In the genomic region with DNA sequence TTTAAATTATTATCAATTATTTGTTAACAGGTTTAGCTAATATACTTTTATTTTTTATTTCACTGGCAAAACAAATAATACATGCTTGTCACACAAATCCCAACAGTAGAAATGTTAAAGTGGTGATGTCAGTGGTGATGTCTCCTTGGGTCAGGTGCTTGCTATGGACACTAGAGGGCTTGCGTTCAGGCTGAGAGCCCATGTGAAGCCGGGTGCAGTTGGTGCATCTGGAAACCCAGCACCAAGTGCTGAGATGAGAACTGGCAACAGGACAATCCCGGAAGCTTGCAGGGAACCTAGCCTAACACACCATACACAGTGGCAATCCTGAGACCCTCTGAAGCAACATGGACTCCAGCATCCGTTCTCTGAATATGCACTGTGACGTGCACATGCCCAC, we compare ENCODE assay signal across 8 mouse cellular contexts.
DNase-seq lines count a peak whose midpoint lies in the region; ATAC-seq lines count a peak whose summit lies in the region.

No protein-coding gene starts in this region.

- H3K27me3 ChIP-seq in hindbrain, embryonic 12.5 days = no peaks in the 10 kb centered on the region
- no peaks in the 10 kb centered on the region for H3K27me3 ChIP-seq in hindbrain, embryonic 13.5 days
- no peaks in the 10 kb centered on the region for H3K27me3 ChIP-seq in embryonic facial prominence, embryonic 11.5 days (ENCODE audit: control insufficient read depth, insufficient read depth, low read length)
- H3K27me3 ChIP-seq in midbrain, embryonic 15.5 days (replicated peaks) = no peaks in the 10 kb centered on the region

- H3K4me3 ChIP-seq in hindbrain, embryonic 12.5 days = no peak overlapping the region
- no peak overlapping the region for H3K4me3 ChIP-seq in hindbrain, embryonic 13.5 days
- no peak overlapping the region for H3K4me3 ChIP-seq in embryonic facial prominence, embryonic 11.5 days (ENCODE audit: low read depth, low read length)
- H3K4me3 ChIP-seq in midbrain, embryonic 15.5 days = no peak overlapping the region

- peak; percentile 23 for DNase-seq in MN1 (ENCODE audit: low spot score)
- DNase-seq in embryonic facial prominence, embryonic 11.5 days (ENCODE audit: low spot score) = peak; percentile 54
- no peak for DNase-seq in spleen, postnatal 36 days (ENCODE audit: low spot score in 2 of 2)
- DNase-seq in frontal cortex, postnatal 14 days (ENCODE audit: low spot score in 2 of 2) = no peak
- no peak for DNase-seq in urinary bladder, adult 2 months (ENCODE audit: low spot score)

- H3K27ac ChIP-seq in hindbrain, embryonic 12.5 days = no peak overlapping the region
- no peak overlapping the region for H3K27ac ChIP-seq in hindbrain, embryonic 13.5 days
- H3K27ac ChIP-seq in embryonic facial prominence, embryonic 11.5 days (replicated peaks; ENCODE audit: low read depth, low read length) = no peak overlapping the region
- 0 out of 2 replicates have a peak overlapping the region, but pooled peaks have one; percentile 25 for H3K27ac ChIP-seq in midbrain, embryonic 15.5 days

- no peaks in the 10 kb centered on the region for H3K9me3 ChIP-seq in hindbrain, embryonic 12.5 days (replicated peaks)
- no peaks in the 10 kb centered on the region for H3K9me3 ChIP-seq in hindbrain, embryonic 13.5 days
- H3K9me3 ChIP-seq in embryonic facial prominence, embryonic 11.5 days (replicated peaks; ENCODE audit: control insufficient read depth, low read length) = no peaks in the 10 kb centered on the region
- no peaks in the 10 kb centered on the region for H3K9me3 ChIP-seq in midbrain, embryonic 15.5 days

- no peaks in the 10 kb centered on the region for H3K36me3 ChIP-seq in hindbrain, embryonic 12.5 days
- H3K36me3 ChIP-seq in hindbrain, embryonic 13.5 days = no peaks in the 10 kb centered on the region
- no peaks in the 10 kb centered on the region for H3K36me3 ChIP-seq in embryonic facial prominence, embryonic 11.5 days (replicated peaks; ENCODE audit: control insufficient read depth, insufficient read depth, low read depth, low read length)
- H3K36me3 ChIP-seq in midbrain, embryonic 15.5 days (replicated peaks) = no peaks in the 10 kb centered on the region

- 73% methylated on average over 5 of the region's 5 CpGs for WGBS in hindbrain, embryonic 12.5 days
- 79% methylated on average over 5 of the region's 5 CpGs for WGBS in hindbrain, embryonic 13.5 days
- WGBS in embryonic facial prominence, embryonic 11.5 days = 69% methylated on average over 5 of the region's 5 CpGs
- WGBS in midbrain, embryonic 15.5 days = 70% methylated on average over 5 of the region's 5 CpGs

- peak; percentile 49 for ATAC-seq in hindbrain, embryonic 12.5 days (ENCODE audit: low FRiP score)
- ATAC-seq in hindbrain, embryonic 13.5 days (ENCODE audit: low FRiP score) = no peak
- ATAC-seq in embryonic facial prominence, embryonic 11.5 days (replicated peaks; ENCODE audit: insufficient number of reproducible peaks, low FRiP score, low TSS enrichment, low read depth) = no peak
- ATAC-seq in midbrain, embryonic 15.5 days (replicated peaks) = 0 out of 2 replicates have a peak, but pooled peaks have one; percentile 25

- no peak overlapping the region for H3K9ac ChIP-seq in hindbrain, embryonic 12.5 days
- no peak overlapping the region for H3K9ac ChIP-seq in hindbrain, embryonic 13.5 days
- no peak overlapping the region for H3K9ac ChIP-seq in embryonic facial prominence, embryonic 11.5 days (replicated peaks; ENCODE audit: low read length)
- H3K9ac ChIP-seq in midbrain, embryonic 15.5 days = no peak overlapping the region

- H3K4me2 ChIP-seq in hindbrain, embryonic 12.5 days (replicated peaks) = no peak overlapping the region
- H3K4me2 ChIP-seq in hindbrain, embryonic 13.5 days = no peak overlapping the region
- H3K4me2 ChIP-seq in embryonic facial prominence, embryonic 11.5 days (ENCODE audit: low read depth, low read length) = no peak overlapping the region
- H3K4me2 ChIP-seq in midbrain, embryonic 15.5 days = no peak overlapping the region

- H3K4me1 ChIP-seq in hindbrain, embryonic 12.5 days = peaks cover 8% of the 10 kb centered on the region
- peaks cover 11% of the 10 kb centered on the region for H3K4me1 ChIP-seq in hindbrain, embryonic 13.5 days (replicated peaks)
- peaks cover 4% of the 10 kb centered on the region; the same call in 1 of the 2 replicates for H3K4me1 ChIP-seq in embryonic facial prominence, embryonic 11.5 days (ENCODE audit: control insufficient read depth, insufficient read depth, low read length)
- peaks cover 16% of the 10 kb centered on the region for H3K4me1 ChIP-seq in midbrain, embryonic 15.5 days

Comparison
In these comparisons a context has a peak if more than half of its experiments do, and no peak if none do; other contexts are left out.
1. ATAC-seq: peak in hindbrain, embryonic 12.5 days (single experiment) and midbrain, embryonic 15.5 days (single experiment); none in hindbrain, embryonic 13.5 days (single experiment) and embryonic facial prominence, embryonic 11.5 days (single experiment).
2. DNase-seq: peak in MN1 (single experiment) and embryonic facial prominence, embryonic 11.5 days (single experiment); none in spleen, postnatal 36 days (0 of 2), frontal cortex, postnatal 14 days (0 of 2) and urinary bladder, adult 2 months (single experiment).